Mouse (Mus musculus): ENCODE measurements around the gene Dera. TPM values are rescaled to one million over a fixed set of nuclear protein-coding genes. Genes with fewer than 3 reads are reported as not detected.
A peak's percentile ranks its signal among the peaks of the same experiment; 100 is the strongest.

Dera gene
- total RNA-seq, 4 experiments from 2014 or later = 6.7 to 10.7 (median 8.3) TPM

- no peak for DNase-seq (ENCODE audit: low spot score in 2 of 2)
These were observed 52.0 kb downstream of the Dera start for GRCm38 (mm10) chr6:137806342-137806741.

- DNase-seq (ENCODE audit: low spot score in 2 of 2) = no peak
These were observed 52.5 kb downstream of the Dera start for GRCm38 (mm10) chr6:137806806-137807205.

- DNase-seq (ENCODE audit: low spot score in 2 of 2) = no peak
These were observed 53.0 kb downstream of the Dera start for GRCm38 (mm10) chr6:137807296-137807695.

- DNase-seq (ENCODE audit: low spot score in 2 of 2) = no peak
These were observed 54.4 kb downstream of the Dera start for GRCm38 (mm10) chr6:137808706-137809105.

- no peak for DNase-seq (ENCODE audit: low spot score in 2 of 2)
These were observed 55.8 kb downstream of the Dera start for GRCm38 (mm10) chr6:137810136-137810535.

- DNase-seq (ENCODE audit: low spot score in 2 of 2) = no peak
These were observed 59.7 kb downstream of the Dera start for GRCm38 (mm10) chr6:137814006-137814405.

GRCm38 (mm10) chr6:137816508-137816907 is 62.2 kb downstream of the Dera start:
- no peak for DNase-seq (ENCODE audit: low spot score in 2 of 2)

GRCm38 (mm10) chr6:137822550-137822949 is 68.2 kb downstream of the Dera start:
- DNase-seq (ENCODE audit: low spot score in 2 of 2) = no peak

- no peak for DNase-seq (ENCODE audit: low spot score in 2 of 2)
These were observed 70.0 kb downstream of the Dera start for GRCm38 (mm10) chr6:137824046-137825021.

- DNase-seq (ENCODE audit: low spot score in 2 of 2) = no peak
These were observed 70.8 kb downstream of the Dera start for GRCm38 (mm10) chr6:137825022-137825613.

- DNase-seq (ENCODE audit: low spot score in 2 of 2) = no peak
These were observed 74.9 kb downstream of the Dera start for GRCm38 (mm10) chr6:137829056-137829776.

- DNase-seq (ENCODE audit: low spot score in 2 of 2) = no peak
These were observed 82.5 kb downstream of the Dera start for GRCm38 (mm10) chr6:137836799-137837198.

GRCm38 (mm10) chr6:137843337-137843736 is 89.0 kb downstream of the Dera start:
- no peak for DNase-seq (ENCODE audit: low spot score in 2 of 2)

GRCm38 (mm10) chr6:137857198-137858194 is 103.2 kb downstream of the Dera start:
- no peak for DNase-seq (ENCODE audit: low spot score in 2 of 2)

GRCm38 (mm10) chr6:137869903-137870580 is 115.7 kb downstream of the Dera start:
- DNase-seq (ENCODE audit: low spot score in 2 of 2) = no peak

GRCm38 (mm10) chr6:137870667-137871066 is 116.3 kb downstream of the Dera start:
- DNase-seq (ENCODE audit: low spot score in 2 of 2) = no peak

GRCm38 (mm10) chr6:137872055-137872735 is 117.8 kb downstream of the Dera start:
- peak; percentile 7 to 22 for DNase-seq (ENCODE audit: low spot score in 2 of 2)

GRCm38 (mm10) chr6:137874471-137875244 is 120.3 kb downstream of the Dera start:
- DNase-seq (ENCODE audit: low spot score in 2 of 2) = no peak

- DNase-seq (ENCODE audit: low spot score in 2 of 2) = no peak
These were observed 131.3 kb downstream of the Dera start for GRCm38 (mm10) chr6:137885644-137886043.
